Mouse (Mus musculus): ENCODE data around the gene Ppp2r5a. TPM values are rescaled to one million over a fixed set of nuclear protein-coding genes. Genes with fewer than 3 reads are reported as not detected.

Ppp2r5a gene
- polyA plus RNA-seq, 1 experiment from 2014 or later, result 43.0 TPM

DNA sequence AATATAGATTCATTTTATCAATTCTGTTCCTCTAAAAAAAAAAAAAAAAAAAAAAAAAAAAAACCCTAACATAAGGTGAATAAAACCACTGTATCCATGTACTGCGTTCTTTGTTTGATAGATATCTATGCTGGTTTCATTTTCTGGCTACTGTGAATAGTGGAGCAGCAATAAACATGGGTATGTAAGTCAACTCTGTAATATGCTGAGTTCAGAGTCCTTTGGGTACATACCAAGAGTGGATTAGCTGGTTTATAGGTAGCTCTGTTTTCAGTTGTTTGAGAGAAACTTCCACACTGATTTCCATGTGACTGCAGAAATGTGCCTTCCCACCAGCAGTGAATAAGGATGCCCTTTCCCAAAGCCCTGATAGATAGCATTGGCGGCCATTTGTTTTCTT, 25.0 kb downstream of the Ppp2r5a start:
- no peaks in the 10 kb centered on the region for H3K9me3 ChIP-seq (replicated peaks)
- 92% methylated on average over 2 of the region's 2 CpGs for WGBS
- no peak for ATAC-seq (ENCODE audit: insufficient number of reproducible peaks, low FRiP score)
- no peaks in the 10 kb centered on the region for H3K36me3 ChIP-seq
- H3K4me1 ChIP-seq (replicated peaks), result peaks cover 34% of the 10 kb centered on the region
- no peak overlapping the region for H3K4me3 ChIP-seq
- no peak overlapping the region for H3K9ac ChIP-seq
- no peaks in the 10 kb centered on the region for H3K27me3 ChIP-seq (replicated peaks)
- H3K27ac ChIP-seq (ENCODE audit: poor library complexity, severe bottlenecking), result no peak overlapping the region
- no peak overlapping the region for H3K4me2 ChIP-seq

DNA sequence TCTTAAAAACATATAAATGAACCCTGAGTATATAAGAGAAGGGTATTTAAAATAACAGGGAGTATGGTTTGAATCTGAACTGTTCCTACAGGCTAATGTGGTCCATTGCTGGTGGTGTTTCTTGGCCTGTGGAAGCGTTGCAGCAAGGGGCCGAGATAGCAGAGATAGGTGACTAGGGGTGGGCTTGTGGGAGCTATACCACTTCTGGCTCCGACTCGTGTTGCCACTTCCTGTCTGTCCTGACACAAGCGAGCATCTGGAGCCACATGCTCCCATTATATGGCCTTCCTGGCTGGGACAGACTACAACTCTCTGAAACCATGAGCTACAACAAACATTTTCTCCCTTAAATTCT, 27.5 kb downstream of the Ppp2r5a start:
- no peaks in the 10 kb centered on the region for H3K27me3 ChIP-seq (replicated peaks)
- H3K4me2 ChIP-seq, result peak overlapping the region; percentile 43
- no peaks in the 10 kb centered on the region for H3K9me3 ChIP-seq (replicated peaks)
- H3K4me3 ChIP-seq, result no peak overlapping the region
- WGBS, result 34% methylated on average over 5 of the region's 5 CpGs
- no peak for ATAC-seq (ENCODE audit: insufficient number of reproducible peaks, low FRiP score)
- H3K36me3 ChIP-seq, result peaks cover 9% of the 10 kb centered on the region
- 0 out of 2 replicates have a peak overlapping the region, but pooled peaks have one; percentile 18 for H3K27ac ChIP-seq (ENCODE audit: poor library complexity, severe bottlenecking)
- H3K4me1 ChIP-seq (replicated peaks), result peaks cover 30% of the 10 kb centered on the region
- no peak overlapping the region for H3K9ac ChIP-seq

DNA sequence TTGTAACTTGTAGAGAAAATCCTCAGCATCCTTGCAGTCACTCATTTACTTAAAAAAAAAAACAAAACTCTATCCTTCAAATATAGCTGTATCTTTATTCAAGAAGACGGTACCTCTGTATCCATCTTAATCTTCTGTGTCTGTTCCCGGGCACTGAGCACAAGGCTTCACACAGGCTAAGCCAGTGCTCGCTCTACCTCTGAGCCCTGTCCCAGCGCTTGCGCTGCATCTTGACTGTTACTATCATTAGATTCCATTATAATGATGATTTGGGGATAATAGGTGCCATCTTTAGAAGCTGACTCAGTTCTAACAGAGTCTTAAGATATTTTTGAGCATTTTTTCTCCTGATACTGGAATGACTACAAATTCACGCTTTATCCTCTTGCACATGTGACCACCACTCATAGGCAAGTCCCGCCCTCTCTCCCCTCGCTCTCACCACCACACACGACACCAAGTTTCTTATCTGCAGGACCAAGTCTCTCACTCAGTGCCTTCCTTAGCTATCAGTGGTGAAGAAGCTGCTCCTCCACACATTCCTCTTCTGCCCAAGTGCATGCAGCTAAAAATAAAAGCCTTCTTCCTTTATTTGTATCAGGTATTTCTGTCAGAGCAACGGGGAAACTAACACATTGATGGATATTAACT, 28.0 kb downstream of the Ppp2r5a start:
- H3K9ac ChIP-seq, result no peak overlapping the region
- peaks cover 30% of the 10 kb centered on the region for H3K4me1 ChIP-seq (replicated peaks)
- no peak overlapping the region for H3K4me3 ChIP-seq
- H3K4me2 ChIP-seq, result peak overlapping the region; percentile 43
- no peaks in the 10 kb centered on the region for H3K27me3 ChIP-seq (replicated peaks)
- no peaks in the 10 kb centered on the region for H3K9me3 ChIP-seq (replicated peaks)
- WGBS, result 44% methylated on average over 10 of the region's 10 CpGs
- no peak for ATAC-seq (ENCODE audit: insufficient number of reproducible peaks, low FRiP score)
- peaks cover 14% of the 10 kb centered on the region for H3K36me3 ChIP-seq
- H3K27ac ChIP-seq (ENCODE audit: poor library complexity, severe bottlenecking), result no peak overlapping the region

DNA sequence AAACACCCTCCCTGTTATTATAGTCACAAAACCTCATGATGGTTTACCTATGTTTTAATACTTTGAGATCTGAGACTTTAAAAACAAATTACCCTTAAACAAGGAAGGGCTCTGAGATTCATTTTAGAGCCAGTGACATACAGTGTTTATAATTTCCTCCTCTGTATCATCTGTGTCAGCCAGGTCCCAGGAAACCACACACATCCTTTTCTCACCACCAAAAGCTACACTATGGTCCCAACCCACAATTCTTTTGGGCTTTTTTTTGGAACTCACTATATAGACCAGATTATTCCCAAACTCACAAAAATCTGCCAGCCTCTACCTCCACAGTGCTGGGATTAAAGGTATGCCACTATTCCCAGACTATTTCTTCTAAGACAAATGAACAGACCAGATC, 33.9 kb downstream of the Ppp2r5a start:
- Histone ChIP-seq H3K4me2 (no peak overlapping the region), H3K9ac (no peak overlapping the region), H3K9me3 (replicated peaks) (no peaks in the 10 kb centered on the region), H3K4me3 (no peak overlapping the region), H3K36me3 (peaks cover 45% of the 10 kb centered on the region), H3K27ac (ENCODE audit: poor library complexity, severe bottlenecking) (no peak overlapping the region), H3K4me1 (replicated peaks) (peaks cover 7% of the 10 kb centered on the region), H3K27me3 (replicated peaks) (no peaks in the 10 kb centered on the region)
- no peak for ATAC-seq (ENCODE audit: insufficient number of reproducible peaks, low FRiP score)

DNA sequence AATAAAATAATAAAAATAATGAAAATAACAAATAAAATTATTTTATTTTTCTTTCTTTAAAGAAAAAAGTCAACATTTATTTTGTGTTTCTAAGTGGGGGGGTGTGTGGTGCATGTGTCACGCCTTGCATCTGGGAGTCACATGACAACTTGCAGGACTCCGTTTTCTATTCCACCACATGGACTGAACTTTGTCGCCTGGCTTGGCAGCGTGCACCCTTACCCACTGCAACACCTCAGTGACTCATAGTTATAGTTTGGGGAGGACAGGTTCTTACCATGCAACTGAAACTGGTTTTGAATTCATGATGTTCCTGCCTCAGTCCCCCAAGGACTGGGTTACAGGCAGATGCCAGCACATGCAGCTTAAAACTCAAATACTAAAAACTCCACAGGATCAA, 34.9 kb downstream of the Ppp2r5a start:
- Histone ChIP-seq H3K9me3 (replicated peaks) (no peaks in the 10 kb centered on the region), H3K4me3 (no peak overlapping the region), H3K4me1 (replicated peaks) (peaks cover 7% of the 10 kb centered on the region), H3K36me3 (peaks cover 45% of the 10 kb centered on the region), H3K4me2 (no peak overlapping the region), H3K27ac (ENCODE audit: poor library complexity, severe bottlenecking) (no peak overlapping the region), H3K27me3 (replicated peaks) (no peaks in the 10 kb centered on the region), H3K9ac (no peak overlapping the region)
- ATAC-seq (ENCODE audit: insufficient number of reproducible peaks, low FRiP score), result no peak
- 85% methylated on average over 4 of the region's 4 CpGs for WGBS

DNA sequence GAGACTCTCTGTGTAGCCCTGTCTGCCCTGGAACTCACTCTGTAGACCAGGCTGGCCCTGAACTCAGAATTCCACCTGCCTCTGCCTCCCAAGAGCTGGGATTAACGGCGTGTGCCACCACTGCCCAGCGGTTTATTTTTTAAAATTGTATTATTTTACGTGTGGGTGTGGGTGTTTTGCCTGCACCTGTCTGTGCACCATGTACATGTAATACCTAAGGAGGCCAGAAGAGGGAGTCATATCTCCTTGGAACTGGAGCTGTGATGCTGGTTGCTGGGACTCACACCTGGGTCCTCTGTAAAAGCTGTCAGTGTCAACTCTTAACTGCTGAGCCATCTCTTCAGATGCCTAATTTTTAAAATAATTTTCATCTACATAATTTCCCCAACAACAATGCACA, 38.6 kb downstream of the Ppp2r5a start:
- no peaks in the 10 kb centered on the region for H3K9me3 ChIP-seq (replicated peaks)
- no peak overlapping the region for H3K27ac ChIP-seq (ENCODE audit: poor library complexity, severe bottlenecking)
- no peak overlapping the region for H3K4me3 ChIP-seq
- H3K27me3 ChIP-seq (replicated peaks), result no peaks in the 10 kb centered on the region
- no peaks in the 10 kb centered on the region for H3K4me1 ChIP-seq (replicated peaks)
- peaks cover 49% of the 10 kb centered on the region for H3K36me3 ChIP-seq
- ATAC-seq (ENCODE audit: insufficient number of reproducible peaks, low FRiP score), result no peak
- no peak overlapping the region for H3K9ac ChIP-seq
- H3K4me2 ChIP-seq, result no peak overlapping the region
- WGBS, result 71% methylated on average over 4 of the region's 4 CpGs

DNA sequence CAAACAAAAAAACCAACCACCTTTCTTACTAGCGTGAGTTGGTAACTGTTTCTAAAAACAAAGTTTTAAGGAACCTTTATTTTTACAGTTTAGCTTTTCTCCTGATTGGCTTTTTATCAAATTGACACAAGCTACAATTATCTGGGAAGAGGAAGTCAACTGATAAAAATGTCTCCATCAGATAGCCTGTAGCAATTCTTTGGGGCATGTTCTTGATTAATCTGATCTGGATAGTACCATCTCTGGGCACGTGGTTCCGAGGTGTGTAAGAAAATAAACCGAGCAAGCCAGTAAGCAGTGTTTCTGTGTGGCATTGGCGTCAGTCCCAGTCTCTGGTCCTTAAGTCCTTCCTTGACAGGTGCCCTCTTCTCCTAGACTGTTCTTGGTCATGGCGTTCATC, 40.7 kb downstream of the Ppp2r5a start:
- no peak overlapping the region for H3K4me2 ChIP-seq
- H3K4me3 ChIP-seq, result no peak overlapping the region
- H3K27ac ChIP-seq (ENCODE audit: poor library complexity, severe bottlenecking), result no peak overlapping the region
- H3K36me3 ChIP-seq, result peaks cover 57% of the 10 kb centered on the region
- H3K9me3 ChIP-seq (replicated peaks), result no peaks in the 10 kb centered on the region
- no peak for ATAC-seq (ENCODE audit: insufficient number of reproducible peaks, low FRiP score)
- 82% methylated on average over 6 of the region's 6 CpGs for WGBS
- H3K9ac ChIP-seq, result no peak overlapping the region
- no peaks in the 10 kb centered on the region for H3K4me1 ChIP-seq (replicated peaks)
- H3K27me3 ChIP-seq (replicated peaks), result no peaks in the 10 kb centered on the region

DNA sequence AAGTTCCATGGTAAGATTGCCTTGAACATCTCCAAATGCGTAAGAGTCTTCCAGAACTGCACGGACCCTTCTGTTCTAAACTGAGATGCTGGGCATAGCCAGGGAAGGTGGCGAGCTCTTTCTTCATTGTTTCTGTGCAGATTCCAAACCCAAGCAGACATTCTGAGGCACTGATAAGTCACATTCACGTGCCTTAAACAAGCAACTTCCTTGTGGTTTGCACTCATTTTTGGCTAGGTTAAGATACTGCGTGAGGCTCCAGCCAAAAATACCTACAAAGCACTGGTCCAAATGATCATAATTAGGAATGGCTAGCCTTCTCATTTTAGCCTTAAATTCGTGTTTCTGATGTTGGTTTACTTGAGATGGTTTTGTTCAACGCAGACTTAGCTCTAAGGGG, 43.6 kb downstream of the Ppp2r5a start:
- Histone ChIP-seq H3K27me3 (replicated peaks) (no peaks in the 10 kb centered on the region), H3K27ac (ENCODE audit: poor library complexity, severe bottlenecking) (no peak overlapping the region), H3K9ac (no peak overlapping the region), H3K4me3 (no peak overlapping the region), H3K36me3 (peaks cover 62% of the 10 kb centered on the region), H3K4me2 (no peak overlapping the region), H3K4me1 (replicated peaks) (no peaks in the 10 kb centered on the region), H3K9me3 (replicated peaks) (no peaks in the 10 kb centered on the region)
- no peak for ATAC-seq (ENCODE audit: insufficient number of reproducible peaks, low FRiP score)
- WGBS, result 75% methylated on average over 7 of the region's 7 CpGs

DNA sequence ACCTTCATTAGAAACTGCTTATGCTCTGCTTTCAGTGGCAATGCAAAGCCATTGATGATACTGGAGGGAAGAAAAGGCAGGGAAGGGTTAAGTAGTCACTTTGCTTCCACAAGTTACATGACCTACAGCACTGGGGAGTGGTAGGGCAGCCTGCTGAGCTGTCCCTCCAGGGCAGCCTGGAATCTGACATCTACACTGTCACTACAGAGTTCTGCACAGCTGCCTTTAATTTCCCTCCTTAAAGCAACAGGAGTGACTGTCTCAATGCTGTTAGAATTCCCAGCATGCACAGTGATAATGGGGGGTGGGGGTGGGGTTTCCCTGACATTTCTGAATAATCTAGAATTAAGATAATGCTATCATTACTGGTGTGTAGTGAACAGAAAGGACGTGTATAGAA, 46.1 kb downstream of the Ppp2r5a start:
- WGBS, result 36% methylated on average over 1 of the region's 1 CpGs
- Histone ChIP-seq H3K36me3 (peaks cover 75% of the 10 kb centered on the region), H3K27ac (ENCODE audit: poor library complexity, severe bottlenecking) (no peak overlapping the region), H3K9ac (no peak overlapping the region), H3K4me1 (replicated peaks) (0 out of 2 replicates have a peak, but pooled peaks cover 3% of the 10 kb centered on the region), H3K9me3 (replicated peaks) (no peaks in the 10 kb centered on the region), H3K27me3 (replicated peaks) (no peaks in the 10 kb centered on the region), H3K4me3 (no peak overlapping the region), H3K4me2 (no peak overlapping the region)
- ATAC-seq (ENCODE audit: insufficient number of reproducible peaks, low FRiP score), result no peak

DNA sequence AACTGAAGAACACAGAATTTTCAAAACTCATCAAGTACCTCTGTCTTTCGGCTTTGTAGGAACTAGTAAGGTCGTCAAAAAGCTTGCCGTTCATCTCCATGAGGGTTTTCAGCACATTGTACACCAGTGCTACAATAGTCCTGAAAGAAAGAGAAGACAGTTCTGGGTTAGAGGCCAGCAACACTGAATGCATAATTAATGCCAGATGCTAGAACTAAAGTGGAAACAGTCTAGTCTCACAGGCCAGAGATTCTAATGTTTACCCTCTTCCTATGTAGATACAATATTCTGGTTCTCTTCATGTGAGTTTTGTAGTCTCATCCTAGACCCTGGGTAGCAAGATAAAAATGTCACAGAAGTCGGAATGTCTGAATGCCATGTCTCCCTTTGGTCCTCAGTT, 49.2 kb downstream of the Ppp2r5a start:
- Histone ChIP-seq H3K9me3 (replicated peaks) (no peaks in the 10 kb centered on the region), H3K4me1 (replicated peaks) (peaks cover 20% of the 10 kb centered on the region), H3K27me3 (replicated peaks) (no peaks in the 10 kb centered on the region), H3K4me3 (no peak overlapping the region), H3K4me2 (no peak overlapping the region), H3K9ac (no peak overlapping the region), H3K27ac (ENCODE audit: poor library complexity, severe bottlenecking) (no peak overlapping the region), H3K36me3 (peaks cover 69% of the 10 kb centered on the region)
- 80% methylated on average over 4 of the region's 4 CpGs for WGBS
- no peak for ATAC-seq (ENCODE audit: insufficient number of reproducible peaks, low FRiP score)

DNA sequence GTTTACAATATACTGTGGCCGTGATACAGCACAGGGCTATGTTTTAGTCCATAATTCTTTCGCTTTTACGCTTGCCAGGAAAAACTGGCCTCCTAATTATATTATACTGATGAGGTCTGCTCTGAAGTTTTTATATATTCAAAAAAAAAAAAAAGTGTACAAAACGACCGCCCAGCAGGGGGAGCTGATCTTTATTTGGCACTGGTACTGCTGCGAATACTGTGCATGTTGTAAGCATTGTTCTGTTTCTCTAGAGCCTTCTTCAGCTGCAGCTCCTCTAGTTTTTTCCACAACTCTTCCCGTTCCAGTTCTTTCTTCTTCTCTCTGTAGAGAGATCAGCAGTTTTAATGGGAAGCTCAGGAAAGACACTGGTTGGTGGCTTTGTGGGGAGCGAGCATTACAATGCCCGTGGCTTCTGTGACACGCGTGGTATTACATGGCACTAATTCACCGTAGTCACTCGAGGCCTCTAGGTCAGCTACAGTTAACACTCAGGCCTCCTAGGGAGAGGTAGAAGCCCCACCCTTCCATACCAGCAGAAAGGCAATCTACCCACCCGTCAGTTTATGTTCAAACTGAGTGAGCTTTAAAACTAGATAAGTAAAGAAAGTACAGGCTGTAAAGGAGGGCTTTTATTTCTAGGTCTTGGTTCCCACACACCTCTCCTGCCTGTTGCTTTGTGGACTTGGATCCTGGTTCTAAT, 50.1 kb downstream of the Ppp2r5a start:
- 70% methylated on average over 14 of the region's 14 CpGs for WGBS
- peaks cover 27% of the 10 kb centered on the region for H3K4me1 ChIP-seq (replicated peaks)
- H3K36me3 ChIP-seq, result peaks cover 69% of the 10 kb centered on the region
- no peak overlapping the region for H3K27ac ChIP-seq (ENCODE audit: poor library complexity, severe bottlenecking)
- no peak overlapping the region for H3K4me2 ChIP-seq
- H3K27me3 ChIP-seq (replicated peaks), result no peaks in the 10 kb centered on the region
- H3K4me3 ChIP-seq, result no peak overlapping the region
- H3K9me3 ChIP-seq (replicated peaks), result no peaks in the 10 kb centered on the region
- ATAC-seq (ENCODE audit: insufficient number of reproducible peaks, low FRiP score), result no peak
- no peak overlapping the region for H3K9ac ChIP-seq

DNA sequence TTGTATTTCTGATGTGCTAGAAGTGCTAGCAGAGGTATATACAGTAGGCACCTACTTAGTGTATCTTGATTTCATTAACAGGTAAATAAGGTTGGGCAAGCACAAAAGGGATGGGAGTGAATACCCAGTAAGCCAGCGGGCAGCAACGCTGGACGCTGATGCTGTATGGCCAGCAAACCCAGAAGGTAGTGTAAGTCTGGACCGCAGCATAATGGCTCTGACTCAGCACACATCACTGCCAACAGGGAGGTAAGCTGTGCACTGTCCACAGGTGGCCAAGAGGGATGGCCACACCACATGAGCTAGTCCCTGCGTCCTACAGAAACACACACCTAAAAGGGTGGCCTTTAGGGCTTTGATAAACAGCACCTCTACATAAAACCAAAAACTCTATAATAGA, 52.7 kb downstream of the Ppp2r5a start:
- Histone ChIP-seq H3K4me2 (no peak overlapping the region), H3K27me3 (replicated peaks) (no peaks in the 10 kb centered on the region), H3K36me3 (peaks cover 73% of the 10 kb centered on the region), H3K9me3 (replicated peaks) (no peaks in the 10 kb centered on the region), H3K4me3 (no peak overlapping the region), H3K9ac (no peak overlapping the region), H3K4me1 (replicated peaks) (peaks cover 27% of the 10 kb centered on the region), H3K27ac (ENCODE audit: poor library complexity, severe bottlenecking) (no peak overlapping the region)
- 93% methylated on average over 5 of the region's 5 CpGs for WGBS
- no peak for ATAC-seq (ENCODE audit: insufficient number of reproducible peaks, low FRiP score)

Data from heart, embryonic 12.5 days (tissue).